Mouse (Mus musculus): ENCODE results near the gene Fam186a.
"Not testable (repeated sequence)": the region's sequence is repeated elsewhere in the genome, so short reads cannot be mapped to it uniquely, and the experiment has no call there.

Gene Fam186a
- long read RNA-seq, experiment 1, partial matches to known transcripts: 0 of 2 reads
- long read RNA-seq, experiment 1, other reads (novel, unspliced or antisense): 2 of 2 reads
- long read RNA-seq, experiment 2: 0 reads

GRCm38 (mm10) chr15:99966961-99967360 is at the start of gene Fam186a:
Gene Fam186a (minus strand): TSS chr15:99967061.
- intact Hi-C loops (cut with DNase I): no loop called here

GRCm38 (mm10) chr15:100006180-100006579 is 39.3 kb upstream of the Fam186a start:
- intact Hi-C loops (cut with DNase I): no loop called here

- intact Hi-C loops (cut with DNase I): no loop called here
Observed at GRCm38 (mm10) chr15:100004677-100005273, 37.9 kb upstream of the Fam186a start.

- intact Hi-C loops (cut with DNase I): no loop called here
Observed at GRCm38 (mm10) chr15:99999390-99999789, 32.5 kb upstream of the Fam186a start.

- intact Hi-C loops (cut with DNase I): no loop called here
Observed at GRCm38 (mm10) chr15:99997114-99997804, 30.4 kb upstream of the Fam186a start.

- intact Hi-C loops (cut with DNase I): no loop called here
Observed at GRCm38 (mm10) chr15:99993100-99993499, 26.2 kb upstream of the Fam186a start.

GRCm38 (mm10) chr15:99979715-99980114 is 12.9 kb upstream of the Fam186a start:
- intact Hi-C loops (cut with DNase I): no loop called here

GRCm38 (mm10) chr15:99979266-99979665 is 12.4 kb upstream of the Fam186a start:
- intact Hi-C loops (cut with DNase I): no loop called here

- intact Hi-C loops (cut with DNase I): not testable (repeated sequence)
Observed at GRCm38 (mm10) chr15:99976121-99976520, 9.3 kb upstream of the Fam186a start.

GRCm38 (mm10) chr15:99974476-99975220 is 7.8 kb upstream of the Fam186a start:
- intact Hi-C loops (cut with DNase I): no loop called here

- intact Hi-C loops (cut with DNase I): no loop called here
Observed at GRCm38 (mm10) chr15:99972989-99973911, 6.4 kb upstream of the Fam186a start.

GRCm38 (mm10) chr15:99972361-99972988 is 5.6 kb upstream of the Fam186a start:
- intact Hi-C loops (cut with DNase I): no loop called here

- intact Hi-C loops (cut with DNase I): no loop called here
Observed at GRCm38 (mm10) chr15:99970606-99971005, 3.7 kb upstream of the Fam186a start.

- intact Hi-C loops (cut with DNase I): not testable (repeated sequence)
Observed at GRCm38 (mm10) chr15:99969765-99970164, 2.9 kb upstream of the Fam186a start, which contains the start of gene Larp4. Gene Larp4 (plus strand): TSS chr15:99970065.

- intact Hi-C loops (cut with DNase I): no loop called here
Observed at GRCm38 (mm10) chr15:99965103-99965775, 1.6 kb downstream of the Fam186a start.

GRCm38 (mm10) chr15:99955324-99955723 is 11.5 kb downstream of the Fam186a start:
- intact Hi-C loops (cut with DNase I): no loop called here

GRCm38 (mm10) chr15:99940970-99941630 is 25.8 kb downstream of the Fam186a start:
- intact Hi-C loops (cut with DNase I): no loop called here

GRCm38 (mm10) chr15:99940426-99940825 is 26.4 kb downstream of the Fam186a start:
- intact Hi-C loops (cut with DNase I): no loop called here

GRCm38 (mm10) chr15:99937841-99938240 is 29.0 kb downstream of the Fam186a start:
- intact Hi-C loops (cut with DNase I): no loop called here

Data from adrenal gland (tissue).